Mouse (Mus musculus) right cerebral cortex, adult 2 months (tissue): ENCODE results near the gene Znrf3.

ENCODE experiments used
- DNase-seq, 2 experiments: peaks; one replicate each; pipeline ENCODE4 v3.0.0; 2021 to 2022; ENCODE audit warnings: low spot score in 2 of 2

Gene Znrf3

GRCm38 (mm10) chr11:5398301-5399053 lies 46.2 kb downstream of the Znrf3 start:
- no peak for DNase-seq

- DNase-seq: no peak
These were observed 53.4 kb downstream of the Znrf3 start for GRCm38 (mm10) chr11:5390969-5391831.

GRCm38 (mm10) chr11:5382652-5383051 lies 62.0 kb downstream of the Znrf3 start:
- no peak for DNase-seq

- no peak for DNase-seq
These were observed 63.4 kb downstream of the Znrf3 start for GRCm38 (mm10) chr11:5381226-5381625.

- DNase-seq: no peak
These were observed 64.4 kb downstream of the Znrf3 start for GRCm38 (mm10) chr11:5380275-5380674.

- DNase-seq: no peak
These were observed 75.5 kb downstream of the Znrf3 start for GRCm38 (mm10) chr11:5369176-5369575.

GRCm38 (mm10) chr11:5368492-5368891 lies 76.2 kb downstream of the Znrf3 start:
- no peak for DNase-seq

- DNase-seq: no peak
These were observed 89.3 kb downstream of the Znrf3 start for GRCm38 (mm10) chr11:5355266-5355764.

- peak; percentile 65 to 73 for DNase-seq
These were observed 89.9 kb downstream of the Znrf3 start for GRCm38 (mm10) chr11:5354753-5355152.

- no peak for DNase-seq
These were observed 91.6 kb downstream of the Znrf3 start for GRCm38 (mm10) chr11:5353032-5353431.

- DNase-seq: no peak
These were observed 95.2 kb downstream of the Znrf3 start for GRCm38 (mm10) chr11:5349483-5349882.

GRCm38 (mm10) chr11:5346845-5347640 lies 97.6 kb downstream of the Znrf3 start:
- no peak for DNase-seq

GRCm38 (mm10) chr11:5343748-5344147 lies 100.9 kb downstream of the Znrf3 start:
- no peak for DNase-seq

- no peak for DNase-seq
These were observed 104.9 kb downstream of the Znrf3 start for GRCm38 (mm10) chr11:5339732-5340131.

- DNase-seq: no peak
These were observed 107.8 kb downstream of the Znrf3 start for GRCm38 (mm10) chr11:5336852-5337251.

GRCm38 (mm10) chr11:5336269-5336668 lies 108.4 kb downstream of the Znrf3 start:
- no peak for DNase-seq

- no peak for DNase-seq
These were observed 113.8 kb downstream of the Znrf3 start for GRCm38 (mm10) chr11:5330851-5331250.

GRCm38 (mm10) chr11:5327693-5328092 lies 117.0 kb downstream of the Znrf3 start:
- no peak for DNase-seq

GRCm38 (mm10) chr11:5326252-5326651 lies 118.4 kb downstream of the Znrf3 start:
- DNase-seq: no peak

GRCm38 (mm10) chr11:5325217-5325616 lies 119.4 kb downstream of the Znrf3 start:
- DNase-seq: no peak

GRCm38 (mm10) chr11:5324296-5324695 lies 120.4 kb downstream of the Znrf3 start:
- DNase-seq: no peak

- DNase-seq: no peak
These were observed 123.0 kb downstream of the Znrf3 start for GRCm38 (mm10) chr11:5321687-5322086.
